Mouse (Mus musculus) hematopoietic stem cell, adult 5-6 weeks (primary cell): ENCODE measurements around the gene Mvd. TPM values are rescaled to one million over a fixed set of nuclear protein-coding genes. Genes with fewer than 3 reads are reported as not detected.

Experiments used
- ATAC-seq, 2 experiments: fragments of 125-278 bp in 1 of 2; replicated peaks in 1 of 2; 2 replicates each; pipeline ENCODE4 v1.8.0; 2016 to 2017; ENCODE audit warnings: inconsistent platforms in 2 of 2, mild to moderate bottlenecking in 2 of 2, moderate number of reproducible peaks in 2 of 2, low read depth in 1 of 2, moderate TSS enrichment in 1 of 2; ENCODE audit not compliant: low FRiP score in 2 of 2, poor library complexity in 2 of 2, severe bottlenecking in 2 of 2, insufficient read depth in 1 of 2, low TSS enrichment in 1 of 2
- total RNA-seq: library from RNA; stranded (forward); fragments of 172-1452, 232-1000 nt; gene quantifications from 2 replicates; pipeline ENCODE4 v1.2.3, GENCODE M21; 2017

The Mvd gene
- total RNA-seq, 1 experiment from 2014 or later, result 6.7 TPM

DNA sequence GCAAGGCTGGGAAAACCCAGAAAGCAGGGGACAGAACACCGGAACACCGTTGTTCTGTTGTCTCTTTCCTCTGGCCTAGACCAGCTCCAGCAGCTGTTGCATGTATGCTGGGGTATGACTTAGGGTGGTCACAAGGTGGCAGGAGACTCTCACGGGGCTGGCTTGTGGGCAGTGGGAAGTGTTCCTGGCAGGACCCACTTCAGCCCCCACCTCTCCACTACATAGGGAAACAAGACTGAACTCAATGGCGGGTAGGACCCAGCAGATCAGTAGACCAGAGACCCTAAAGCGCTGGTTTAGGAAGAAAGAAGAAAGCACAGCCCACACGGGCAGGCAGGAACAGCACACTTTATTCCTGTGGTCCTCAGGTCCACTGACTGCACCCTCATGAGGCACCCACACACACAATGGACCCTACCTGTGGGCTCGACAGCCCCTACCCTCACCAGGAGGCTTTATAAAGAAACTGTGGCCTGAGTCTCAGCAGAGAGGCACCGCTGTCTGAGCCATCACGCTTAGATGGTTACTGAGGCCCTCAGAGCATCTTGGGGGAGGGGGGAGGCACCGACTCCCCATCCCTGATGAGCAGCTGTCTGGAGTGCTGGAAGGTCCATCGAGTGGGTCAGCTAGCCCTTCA is 9.8 kb downstream of the Mvd start:
- ATAC-seq, result peak; percentile 13 to 27; a peak in 2 of 4 replicates

DNA sequence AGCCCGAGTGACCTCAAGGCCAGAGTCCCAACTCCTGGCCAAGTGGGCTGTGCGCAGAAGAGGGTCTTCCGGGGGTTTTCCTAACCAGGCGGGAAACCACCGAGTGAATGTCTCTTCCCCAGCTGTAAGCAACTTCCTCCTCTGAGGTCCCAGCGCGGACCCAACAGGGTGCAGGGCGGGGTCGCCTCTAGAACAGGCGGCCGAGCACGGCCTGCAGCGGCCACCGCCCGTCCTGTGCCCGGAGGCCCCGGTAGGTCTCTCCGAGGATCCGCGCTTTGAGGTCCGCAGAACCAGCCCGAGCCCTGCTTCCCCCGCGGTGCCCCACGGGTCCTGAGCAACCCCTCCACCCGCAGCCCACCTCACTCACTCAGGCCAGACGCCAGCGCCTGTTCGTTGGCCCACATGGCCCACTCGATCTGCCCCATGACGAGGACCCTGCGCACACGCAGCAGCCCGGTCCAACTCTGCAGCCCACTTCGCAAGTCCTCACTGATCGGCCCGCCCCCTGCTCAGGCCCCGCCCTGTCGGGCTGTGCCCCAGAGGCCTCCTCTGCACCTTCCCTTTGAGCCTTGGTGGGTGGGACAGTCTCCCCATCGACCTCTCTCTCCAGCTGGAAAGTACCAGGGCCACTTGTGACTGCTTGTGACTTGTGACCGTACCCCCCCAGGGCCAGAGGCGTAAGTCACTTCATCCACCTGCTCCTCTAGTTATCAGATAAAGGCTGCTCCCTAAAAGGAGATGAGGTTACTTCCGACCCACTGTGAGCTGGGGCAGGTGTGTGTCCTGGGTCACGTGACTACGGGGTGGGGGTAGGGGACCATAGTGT is 10.6 kb downstream of the Mvd start, which contains the start of gene Cyba:
Gene Cyba, minus strand, starts transcription at position 488 of the 826 bp plus-strand sequence.
- ATAC-seq, result peak; percentile 64 to 71

DNA sequence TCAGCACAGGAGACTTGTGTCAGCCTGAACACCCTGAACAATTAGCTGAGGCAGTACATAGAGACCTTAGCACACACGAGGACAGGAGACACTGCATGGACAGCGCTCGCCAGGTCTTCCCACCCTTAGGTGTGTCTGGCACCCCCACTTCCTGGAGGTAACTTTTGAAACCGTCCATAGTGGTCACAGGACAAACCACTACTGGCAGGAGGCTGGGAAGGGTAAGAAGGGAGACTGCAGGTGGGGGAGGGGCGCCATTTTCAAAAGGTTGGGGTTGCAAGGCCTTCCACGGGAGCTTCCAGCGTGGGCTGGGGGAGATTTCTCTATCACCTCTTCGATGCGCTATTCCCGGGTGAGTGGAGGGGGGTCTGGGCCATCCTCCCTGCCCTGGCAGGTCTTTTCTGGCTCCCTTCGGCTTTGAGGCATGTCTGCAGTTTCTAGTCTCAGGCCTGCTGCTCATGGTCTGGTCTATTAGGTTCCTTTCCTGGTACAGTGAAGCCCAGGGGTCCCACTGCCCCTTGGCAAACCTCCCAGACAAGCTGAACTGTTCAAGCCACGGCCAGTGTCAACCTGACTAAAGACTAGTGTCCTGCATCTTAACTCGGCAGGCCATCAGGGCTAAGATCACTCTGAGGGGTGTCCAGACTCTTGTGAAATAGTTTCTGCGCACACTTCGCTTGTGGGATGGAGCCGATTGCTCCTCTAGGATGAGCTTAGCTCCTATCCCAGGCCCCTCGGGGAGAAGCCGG is 11.4 kb downstream of the Mvd start:
- no peak for ATAC-seq

DNA sequence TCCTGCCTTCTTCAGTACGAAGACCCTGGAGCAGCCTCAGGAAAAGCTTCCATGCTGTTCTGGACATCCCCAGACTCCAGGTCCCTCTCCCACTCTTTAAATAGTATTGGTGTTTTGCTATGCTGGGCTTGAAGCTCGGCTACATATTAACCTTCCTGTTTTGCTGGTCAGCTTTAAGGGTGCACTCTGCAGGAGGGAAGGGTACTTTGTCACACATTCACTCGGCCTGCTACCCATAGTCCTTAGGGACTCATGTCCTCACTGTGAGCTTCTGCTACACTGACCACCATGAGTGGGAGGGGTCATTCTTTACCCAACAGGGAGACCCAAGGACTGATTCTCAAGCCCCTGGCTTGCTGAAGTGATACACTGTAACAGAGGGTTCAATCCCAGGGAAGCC is 12.6 kb downstream of the Mvd start:
- no peak for ATAC-seq

DNA sequence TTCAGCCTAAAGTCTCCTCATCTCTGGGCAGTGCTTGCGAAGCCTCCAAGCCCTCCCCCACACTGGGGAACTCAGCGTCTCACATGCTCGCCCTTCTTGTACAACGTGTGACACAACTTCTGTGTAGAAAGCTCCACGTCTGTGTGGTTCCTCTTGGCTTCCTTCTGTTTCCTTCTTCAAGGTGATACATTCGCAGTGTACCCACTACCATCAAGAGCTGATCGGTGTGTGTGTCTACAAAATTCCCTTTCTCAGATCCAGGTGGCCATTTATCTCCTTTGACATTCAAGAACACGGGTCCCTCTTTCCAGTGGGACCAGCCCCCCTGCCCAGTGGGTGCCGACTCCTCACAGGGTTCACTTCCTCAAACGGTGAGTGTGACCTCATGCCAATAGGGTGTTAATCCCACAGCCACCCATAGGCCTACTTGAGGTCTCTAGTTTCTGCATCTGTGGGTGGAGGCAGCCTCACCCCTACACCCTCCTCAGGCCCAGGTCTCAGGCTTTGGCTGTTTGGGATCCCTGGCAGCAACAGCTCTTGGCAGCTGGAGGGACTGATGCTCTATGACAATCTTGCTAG is 13.1 kb downstream of the Mvd start:
- ATAC-seq, result peak; percentile 68 to 73

DNA sequence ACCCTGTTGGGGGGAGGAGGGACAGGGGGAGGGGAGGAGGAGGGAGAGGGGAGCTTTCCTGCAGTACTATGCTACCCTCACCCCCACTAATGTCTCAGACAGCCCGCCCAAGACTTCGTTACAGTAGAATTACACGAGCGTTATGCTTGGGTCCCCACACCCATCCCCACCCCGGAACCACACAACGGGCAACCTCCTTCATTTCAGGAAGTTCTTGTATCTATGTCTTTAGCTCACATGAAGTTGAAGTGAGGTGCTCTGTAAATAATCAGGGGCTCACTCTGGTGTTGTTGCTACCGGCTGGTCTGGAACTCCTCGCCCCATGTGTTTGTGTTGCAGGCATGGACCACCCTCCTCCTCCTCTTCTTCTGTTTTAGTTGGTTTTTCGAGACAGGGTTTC is 15.1 kb downstream of the Mvd start:
- ATAC-seq, result no peak

DNA sequence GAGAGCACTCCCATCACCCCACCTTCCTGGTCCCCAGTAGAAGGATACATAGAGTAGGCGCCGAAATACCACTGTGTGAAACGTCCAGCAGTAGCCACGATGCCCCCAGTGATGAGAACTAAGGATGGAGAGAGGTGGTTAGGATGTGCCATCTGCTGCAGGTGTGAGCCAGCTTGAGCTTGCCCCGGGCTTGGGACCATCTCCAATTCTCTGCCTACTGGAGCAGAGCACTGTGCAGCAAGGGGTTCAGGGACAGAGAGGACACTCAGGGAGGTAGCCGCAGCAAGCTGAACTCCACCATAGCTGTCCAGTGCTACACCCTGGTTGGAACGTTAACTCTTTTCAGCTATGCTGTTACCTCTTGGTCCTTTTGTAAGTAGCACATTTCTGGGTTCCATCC is 15.6 kb downstream of the Mvd start:
- no peak for ATAC-seq

DNA sequence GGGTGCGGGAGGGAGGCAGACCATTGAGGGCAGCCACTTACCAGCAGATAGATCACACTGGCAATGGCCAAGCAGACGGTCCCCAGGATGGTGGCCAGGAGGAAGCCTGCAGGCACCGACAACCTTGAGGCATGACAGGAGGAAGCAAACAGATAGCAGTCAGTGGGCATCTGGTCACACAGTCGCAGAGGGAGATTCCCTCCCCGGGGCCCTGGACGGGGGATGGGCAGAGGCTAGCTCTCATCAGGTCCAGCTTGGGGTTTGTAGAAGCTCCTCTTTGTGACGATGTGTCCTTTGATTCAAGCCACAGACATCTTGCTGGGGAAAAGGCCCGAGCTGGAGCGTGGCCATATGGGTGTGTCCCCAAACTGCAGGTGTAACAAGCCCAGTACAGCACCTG is 17.1 kb downstream of the Mvd start:
- ATAC-seq, result no peak

DNA sequence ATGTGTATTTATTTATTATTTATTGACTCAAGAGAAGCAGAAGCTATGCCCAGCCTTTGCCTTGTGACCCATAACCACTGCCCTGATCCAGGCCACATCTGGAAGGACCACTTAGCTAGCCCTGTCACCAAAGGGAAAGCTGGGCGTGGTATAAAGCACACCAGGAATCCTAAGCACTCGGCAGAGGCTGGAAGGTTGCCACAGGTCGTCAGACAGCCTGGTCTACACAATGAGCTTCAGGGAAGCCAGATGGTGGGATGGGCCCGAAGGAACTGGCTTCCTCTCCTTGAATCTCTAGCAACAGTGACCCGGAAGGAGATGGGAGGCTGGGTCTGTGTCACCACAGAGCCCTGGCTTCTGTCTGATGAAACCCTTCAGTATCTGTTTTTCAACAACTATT is 19.6 kb downstream of the Mvd start:
- ATAC-seq, result no peak

DNA sequence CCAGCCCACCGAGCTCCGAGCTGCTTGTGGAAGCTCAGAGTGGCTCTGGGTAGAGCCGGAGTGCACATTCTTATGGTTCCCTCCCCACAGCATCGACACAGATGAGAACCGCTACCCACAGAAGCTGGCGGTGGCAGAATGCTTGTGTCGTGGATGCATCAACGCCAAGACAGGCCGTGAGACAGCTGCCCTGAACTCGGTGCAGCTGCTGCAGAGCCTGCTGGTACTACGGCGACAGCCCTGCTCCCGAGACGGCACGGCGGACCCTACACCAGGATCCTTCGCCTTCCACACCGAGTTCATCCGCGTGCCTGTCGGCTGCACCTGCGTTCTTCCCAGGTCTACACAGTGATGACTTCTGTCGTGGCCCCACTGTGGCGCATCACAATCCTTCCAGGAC is 20.0 kb downstream of the Mvd start:
- ATAC-seq, result no peak

DNA sequence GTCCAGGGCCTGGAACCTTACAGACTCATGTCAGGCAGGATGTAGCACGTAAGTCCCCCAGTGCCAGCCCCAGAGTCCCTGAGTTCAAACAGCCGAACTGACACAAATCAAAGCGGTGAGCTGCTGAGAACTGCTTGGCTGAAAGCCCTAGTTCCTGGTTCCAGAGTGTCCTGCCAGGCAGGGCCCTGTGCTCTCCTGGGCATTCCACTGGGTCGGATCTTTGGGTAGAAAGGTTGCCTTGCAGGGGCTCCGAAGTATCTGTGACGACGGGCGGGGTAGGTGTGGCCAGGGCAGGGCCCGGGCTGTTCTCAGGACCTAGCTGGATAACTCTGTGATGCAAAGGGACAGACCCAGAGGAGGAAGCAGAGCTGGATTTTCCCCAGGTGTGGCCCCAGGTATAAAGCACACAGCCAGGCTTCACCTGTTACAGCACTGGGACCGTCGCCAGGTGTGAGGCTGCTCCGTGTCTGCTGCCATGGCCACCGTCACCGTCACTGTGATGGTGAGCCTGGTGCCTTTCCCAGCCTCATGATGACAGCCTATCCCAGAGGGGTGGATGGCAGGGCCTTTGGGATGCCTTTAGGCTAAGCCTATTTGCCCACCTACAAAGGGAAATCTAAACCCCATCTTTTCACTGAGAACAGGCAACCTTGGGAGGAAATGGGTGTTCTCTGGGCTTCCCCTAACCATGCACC is 21.7 kb downstream of the Mvd start, which contains the start of gene Il17c:
Gene Il17c, plus strand, starts transcription at position 645 of the 695 bp plus-strand sequence.
- no peak for ATAC-seq

DNA sequence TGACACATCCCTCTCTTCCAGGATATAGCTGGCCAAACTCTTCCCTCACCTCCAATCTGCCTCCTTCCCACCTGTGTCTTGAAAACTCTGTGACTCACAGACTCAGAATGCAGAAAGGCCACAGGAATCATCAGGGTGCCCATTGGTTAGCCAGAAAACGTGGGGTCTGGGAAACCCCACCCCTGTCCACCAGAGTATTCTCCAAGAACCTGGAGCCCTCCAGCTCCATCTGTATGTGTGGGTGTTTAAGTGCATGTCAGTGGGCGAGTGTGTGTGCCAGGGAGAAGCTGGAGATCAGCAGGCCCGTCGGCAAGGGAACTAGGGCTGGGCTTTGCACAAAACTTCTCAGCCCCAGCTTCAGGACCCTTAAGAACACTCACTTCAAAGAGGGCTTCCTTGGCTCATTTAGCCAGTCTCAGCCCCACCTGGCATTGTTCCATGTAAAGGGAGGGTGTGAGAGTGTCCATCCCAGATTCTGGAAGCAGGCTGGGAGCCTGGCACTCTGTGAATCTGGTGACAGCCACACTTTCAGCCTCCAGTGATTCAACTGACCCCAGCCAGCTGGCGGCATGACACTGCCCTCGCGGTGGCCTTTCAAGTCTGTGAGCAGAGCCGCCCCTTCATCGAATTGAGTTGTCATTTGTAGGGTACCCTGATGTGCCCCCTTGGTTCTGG is 23.2 kb downstream of the Mvd start:
- ATAC-seq, result no peak

DNA sequence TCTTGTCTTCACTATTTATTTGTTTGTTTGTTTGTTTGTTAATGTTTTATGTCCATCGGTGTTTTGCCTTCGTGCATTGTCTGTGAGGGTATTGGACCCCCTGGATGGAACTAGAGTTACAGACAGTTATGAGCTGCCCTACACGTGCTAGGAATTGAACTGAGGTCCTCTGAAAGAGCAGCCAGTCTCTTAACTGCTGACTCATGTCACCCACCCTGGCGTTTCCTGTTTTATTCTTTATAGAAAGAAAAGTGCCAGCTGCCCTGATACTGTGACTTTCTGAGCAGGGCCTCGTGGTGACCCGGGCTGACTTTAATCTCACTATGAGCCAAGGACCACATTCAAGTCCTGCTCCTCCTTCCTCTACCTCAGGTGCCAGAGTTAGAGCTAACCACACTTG is 27.7 kb downstream of the Mvd start:
- ATAC-seq, result peak; percentile 29 to 47; a peak in 2 of 4 replicates

DNA sequence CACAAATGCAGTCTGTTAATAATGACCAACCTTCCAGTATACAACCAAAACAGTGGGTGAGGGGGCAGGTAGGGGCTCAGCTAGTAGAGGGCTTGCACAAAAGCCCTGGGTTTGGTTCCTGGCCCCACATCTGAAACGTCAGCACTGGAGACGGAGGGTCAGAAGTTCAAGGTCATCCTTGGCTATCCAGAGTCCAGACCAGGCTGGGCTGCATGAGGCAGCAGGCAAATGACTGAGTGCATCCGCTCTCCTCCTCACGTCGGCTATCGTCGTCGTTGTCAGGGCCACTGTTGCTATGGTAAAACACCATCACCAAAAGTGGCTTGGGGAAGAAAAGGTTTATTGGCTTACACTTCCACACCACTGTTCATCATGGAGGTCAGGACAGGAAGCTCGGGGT is 28.9 kb downstream of the Mvd start:
- ATAC-seq, result no peak

DNA sequence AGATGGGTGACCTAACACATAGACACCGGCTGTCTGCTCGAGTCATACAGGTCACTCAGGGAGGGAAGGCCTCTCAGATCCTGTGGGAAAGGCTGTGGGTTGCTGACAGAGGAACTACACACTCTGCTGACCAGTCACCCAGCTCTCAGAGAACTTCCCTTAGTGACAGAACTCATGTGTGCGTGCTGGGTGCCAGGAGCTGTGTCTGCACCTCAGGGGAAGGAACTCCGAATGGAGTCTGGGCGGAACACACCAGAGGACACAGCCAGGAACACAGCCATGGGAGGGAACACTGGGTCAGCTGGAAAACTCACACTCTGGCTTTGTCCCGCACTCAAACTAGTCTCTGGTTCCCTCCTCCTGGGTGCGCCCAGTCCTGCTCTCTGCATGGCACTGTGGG is 35.5 kb downstream of the Mvd start:
- ATAC-seq, result no peak

DNA sequence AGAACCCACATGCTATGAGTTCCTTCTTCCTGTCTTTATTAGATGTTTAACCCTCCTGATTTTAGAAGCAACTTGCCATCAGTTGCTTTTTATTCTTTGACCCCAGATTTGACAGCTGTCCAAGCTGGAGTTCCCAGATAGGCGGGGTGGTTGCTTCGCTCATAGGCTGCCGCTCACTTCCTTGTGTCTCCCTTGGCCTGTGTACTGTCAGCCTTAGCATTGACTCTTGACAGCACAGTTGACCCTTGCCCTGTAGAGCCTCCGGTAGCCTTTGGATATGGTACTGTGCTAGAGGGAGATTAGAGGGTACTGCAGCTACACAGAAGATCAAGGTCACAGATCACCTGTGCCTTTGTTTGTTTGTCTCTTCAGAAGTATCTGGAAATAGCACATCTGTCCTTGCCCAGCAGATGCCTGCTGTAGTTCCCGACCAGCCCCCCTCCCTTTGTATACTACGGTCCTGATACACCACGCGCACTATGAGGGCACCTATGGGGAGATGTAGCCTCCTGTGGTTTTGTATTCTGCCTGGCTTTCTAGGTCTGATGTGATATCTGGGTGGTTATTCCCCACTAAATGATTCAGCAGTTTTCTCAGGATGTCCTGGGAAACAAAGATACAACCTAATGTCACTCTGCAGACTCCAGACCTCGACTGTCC is 37.9 kb downstream of the Mvd start:
- ATAC-seq, result no peak
